Mouse (Mus musculus) 3T3-L1 (cell line): ENCODE data around the gene Dhdh.
"Not testable (repeated sequence)": the region's sequence is repeated elsewhere in the genome, so short reads cannot be mapped to it uniquely, and the experiment has no call there.

Experiments
- DNase-seq: peaks from one replicate; pipeline ENCODE4 v3.0.0-alpha.2; 2015; ENCODE audit warnings: low read depth, low spot score

Dhdh gene

GRCm38 (mm10) chr7:45475291-45475969, 13.2 kb downstream of the Dhdh start:
- peak; percentile 39 for DNase-seq

- peak; percentile 86 for DNase-seq
Observed at GRCm38 (mm10) chr7:45470869-45471268, 17.7 kb downstream of the Dhdh start.

- DNase-seq = no peak
Observed at GRCm38 (mm10) chr7:45467090-45467670, 21.4 kb downstream of the Dhdh start.

- peak; percentile 90 for DNase-seq
Observed at GRCm38 (mm10) chr7:45466283-45467089, 22.1 kb downstream of the Dhdh start, which contains the start of gene Bax. Bax (minus strand) TSS chr7:45466898.

- DNase-seq = no peak
Observed at GRCm38 (mm10) chr7:45465549-45465948, 23.1 kb downstream of the Dhdh start.

GRCm38 (mm10) chr7:45465112-45465511, 23.5 kb downstream of the Dhdh start:
- DNase-seq = no peak

- no peak for DNase-seq
Observed at GRCm38 (mm10) chr7:45463987-45464778, 24.4 kb downstream of the Dhdh start.

GRCm38 (mm10) chr7:45462868-45463267, 25.7 kb downstream of the Dhdh start:
- DNase-seq = not testable (repeated sequence)

- no peak for DNase-seq
Observed at GRCm38 (mm10) chr7:45462325-45462724, 26.3 kb downstream of the Dhdh start.

- DNase-seq = no peak
Observed at GRCm38 (mm10) chr7:45461781-45462180, 26.8 kb downstream of the Dhdh start.

- no peak for DNase-seq
Observed at GRCm38 (mm10) chr7:45461326-45461725, 27.3 kb downstream of the Dhdh start.

GRCm38 (mm10) chr7:45460860-45461314, 27.7 kb downstream of the Dhdh start:
- DNase-seq = peak; percentile 92

GRCm38 (mm10) chr7:45460377-45460776, 28.2 kb downstream of the Dhdh start:
- no peak for DNase-seq

GRCm38 (mm10) chr7:45459564-45460140, 29.0 kb downstream of the Dhdh start, which contains the start of gene Ftl1:
Ftl1 (minus strand) TSS chr7:45459884.
- DNase-seq = peak; percentile 96

GRCm38 (mm10) chr7:45458748-45459563, 29.6 kb downstream of the Dhdh start:
- DNase-seq = peak; percentile 70

GRCm38 (mm10) chr7:45457204-45458060, 31.2 kb downstream of the Dhdh start:
- peak; percentile 77 for DNase-seq

GRCm38 (mm10) chr7:45456721-45457203, 31.8 kb downstream of the Dhdh start:
- peak; percentile 51 for DNase-seq

GRCm38 (mm10) chr7:45455932-45456696, 32.5 kb downstream of the Dhdh start:
- no peak for DNase-seq
